Mouse (Mus musculus) layer of hippocampus, postnatal 36 days (tissue): Measurements from ENCODE around the gene Nucb1. TPM values are rescaled to one million over a fixed set of nuclear protein-coding genes. Genes with fewer than 3 reads are reported as not detected.

Experiments used
- microRNA-seq, 2 experiments: library from miRNA; unstranded; fragments of <30 nt; microRNA quantifications; one replicate each; pipeline ENCODE4 v1.2.0; 2021
- total RNA-seq, 2 experiments: library from RNA; stranded (reverse); gene quantifications; 2 replicates each; pipeline ENCODE4 v1.2.3; 2021

Gene Nucb1
- total RNA-seq, 2 experiments from 2014 or later, result 94.0 to 98.0 TPM

Small RNAs within 50 kb of the gene (microRNA-seq; reads per million reads assigned to microRNA genes)
- 0 reads per million in 2 experiments for gene Gm22133

Other genes with a start within 250 kb of the Nucb1 start
- not detected for gene Slc6a21, start 232.9 kb downstream of the Nucb1 start, total RNA-seq
- 10 to 100 TPM; 12.9 to 14.8 TPM for gene Trpm4, start 176.6 kb downstream of the Nucb1 start, total RNA-seq
- gene Hrc, start 175.1 kb downstream of the Nucb1 start, total RNA-seq, result under 1 TPM; 0.20 to 0.46 TPM
- gene Ppfia3, start 143.4 kb downstream of the Nucb1 start, total RNA-seq, result 100 to 1,000 TPM; 126 to 128 TPM
- 100 to 1,000 TPM; 133 to 154 TPM for gene Lin7b, start 139.8 kb downstream of the Nucb1 start, total RNA-seq
- gene Snrnp70, start 114.7 kb downstream of the Nucb1 start, total RNA-seq, result 100 to 1,000 TPM; 379 to 450 TPM
- not detected for gene Kcna7, start 104.8 kb downstream of the Nucb1 start, total RNA-seq
- under 1 TPM; 0.17 to 0.18 TPM for gene Ntf5, start 96.7 kb downstream of the Nucb1 start, total RNA-seq
- not detected for gene Lhb, start 89.6 kb downstream of the Nucb1 start, total RNA-seq
- 10 to 100 TPM; 14.5 to 18.6 TPM for gene Gys1, start 75.6 kb downstream of the Nucb1 start, total RNA-seq
- gene Ruvbl2, start 72.3 kb downstream of the Nucb1 start, total RNA-seq, result 10 to 100 TPM; 33.0 to 39.9 TPM
- 100 to 1,000 TPM; 187 to 197 TPM for gene Ftl1, start 50.5 kb downstream of the Nucb1 start, total RNA-seq
- 10 to 100 TPM; 73.5 to 80.8 TPM for gene Bax, start 43.5 kb downstream of the Nucb1 start, total RNA-seq
- gene Tulp2, start 28.5 kb downstream of the Nucb1 start, total RNA-seq, result not detected
- gene Gm45808, start 23.6 kb downstream of the Nucb1 start, total RNA-seq, result 1 to 10 TPM in 1 of 2 experiments, not detected in 1; 2.5 TPM
- 1 to 10 TPM; 3.1 to 3.9 TPM for gene Dhdh, start 21.6 kb downstream of the Nucb1 start, total RNA-seq
- 10 to 100 TPM; 17.4 to 20.0 TPM for gene Ppp1r15a, start 15.9 kb upstream of the Nucb1 start, total RNA-seq
- gene Plekha4, start 15.9 kb upstream of the Nucb1 start, total RNA-seq, result under 1 TPM; 0.77 to 0.86 TPM
- under 1 TPM in 1 of 2 experiments, not detected in 1; 0.28 TPM for gene Hsd17b14, start 44.5 kb upstream of the Nucb1 start, total RNA-seq
- 10 to 100 TPM; 23.5 to 29.9 TPM for gene Bcat2, start 59.7 kb upstream of the Nucb1 start, total RNA-seq
- gene Fgf21, start 105.1 kb upstream of the Nucb1 start, total RNA-seq, result not detected
- gene Fut1, start 106.9 kb upstream of the Nucb1 start, total RNA-seq, result not detected
- gene Izumo1, start 111.4 kb upstream of the Nucb1 start, total RNA-seq, result not detected
- 1 to 10 TPM; 6.1 to 6.6 TPM for gene Rasip1, start 117.1 kb upstream of the Nucb1 start, total RNA-seq
- 1 to 10 TPM; 2.3 to 2.8 TPM for gene Mamstr, start 129.6 kb upstream of the Nucb1 start, total RNA-seq
- gene Fut2, start 156.0 kb upstream of the Nucb1 start, total RNA-seq, result under 1 TPM in 1 of 2 experiments, not detected in 1; 0.18 TPM
- gene Ntn5, start 173.6 kb upstream of the Nucb1 start, total RNA-seq, result 1 to 10 TPM; 5.5 to 6.0 TPM
- gene Sec1, start 184.0 kb upstream of the Nucb1 start, total RNA-seq, result 1 to 10 TPM; 2.0 to 2.7 TPM
- 100 to 1,000 TPM; 191 to 217 TPM for gene Car11, start 189.4 kb upstream of the Nucb1 start, total RNA-seq
- 10 to 100 TPM; 49.8 to 51.5 TPM for gene Dbp, start 194.7 kb upstream of the Nucb1 start, total RNA-seq
- gene Rpl18, start 205.1 kb upstream of the Nucb1 start, total RNA-seq, result 100 to 1,000 TPM; 372 to 375 TPM
- 10 to 100 TPM; 36.6 to 37.2 TPM for gene Sphk2, start 207.6 kb upstream of the Nucb1 start, total RNA-seq
- gene Fam83e, start 210.8 kb upstream of the Nucb1 start, total RNA-seq, result under 1 TPM; 0.12 to 0.13 TPM
- gene Spaca4, start 215.4 kb upstream of the Nucb1 start, total RNA-seq, result not detected